Mouse (Mus musculus) leukemia stem cell, adult 10-12 weeks (primary cell): Measurements from ENCODE around the gene Krtap7-1. TPM values are rescaled to one million over a fixed set of nuclear protein-coding genes. Genes with fewer than 3 reads are reported as not detected.

Experiments
- polyA plus RNA-seq: library from polyadenylated mRNA; stranded (reverse); fragments of >175 nt; gene quantifications from 2 replicates; pipeline ENCODE4 v1.2.3, GENCODE M21; 2012; ENCODE audit warnings: low replicate concordance

Krtap7-1 gene
- not detected in 2 replicates for polyA plus RNA-seq

DNA sequence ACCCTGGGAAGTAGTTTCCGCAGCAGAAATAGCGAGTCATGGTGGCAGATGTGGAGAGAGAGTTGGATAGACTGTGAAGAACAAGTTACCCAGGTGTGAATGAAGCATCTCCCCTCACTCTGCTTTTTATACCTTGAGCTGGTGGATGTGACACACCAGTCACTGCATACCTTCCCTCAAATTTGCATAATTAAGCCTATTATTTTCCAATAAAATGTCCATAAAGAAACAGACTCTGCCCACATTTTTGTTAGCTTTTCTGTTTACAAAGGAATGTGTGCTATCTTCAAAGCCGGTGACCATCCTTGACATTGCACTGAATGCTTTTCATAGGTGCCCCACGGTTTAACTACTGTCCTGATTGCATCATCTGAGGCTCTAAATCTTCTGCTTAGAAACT, at the start of gene Krtap7-1:
Gene Krtap7-1 (minus strand): TSS at position 101 of the 400 bp plus-strand sequence.

DNA sequence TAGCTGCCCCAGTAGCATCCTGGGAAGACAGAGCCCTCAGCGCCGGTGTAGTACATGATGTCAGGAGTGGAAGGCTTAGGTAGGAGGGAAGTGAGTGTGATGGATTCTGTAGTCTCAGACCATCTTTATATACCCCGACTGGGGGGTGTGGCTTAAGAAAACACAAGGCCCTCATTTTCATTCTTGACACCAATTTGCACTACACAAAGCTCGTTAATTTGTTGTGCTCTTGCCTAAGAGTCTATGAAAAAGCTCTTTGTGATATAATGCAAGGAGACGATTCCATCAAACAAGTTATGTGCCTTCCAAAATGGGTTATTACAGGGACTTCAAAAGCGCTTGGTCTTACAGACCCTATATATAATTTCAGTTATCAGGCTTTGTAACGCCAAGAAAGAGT, 20.3 kb downstream of the Krtap7-1 start, which contains the start of gene Krtap8-1:
Gene Krtap8-1 (minus strand): TSS at position 101 of the 400 bp plus-strand sequence.

Other genes starting within 250 kb of the Krtap7-1 start
- gene Krtap21-1, start 104.5 kb downstream of the Krtap7-1 start, polyA plus RNA-seq, result not detected in 2 replicates
- gene Krtap6-2, start 88.2 kb downstream of the Krtap7-1 start, polyA plus RNA-seq, result not detected in 2 replicates
- not detected in 2 replicates for gene Krtap8-1, start 20.4 kb downstream of the Krtap7-1 start, polyA plus RNA-seq
- gene Krtap11-1, start 62.9 kb upstream of the Krtap7-1 start, polyA plus RNA-seq, result not detected in 2 replicates